ENCODE assay signal across 8 mouse cellular contexts in genomic region chr16:11456141-11456645, GRCm38 (mm10).
DNase-seq lines count a peak whose midpoint lies in the region; TF ChIP-seq lines count a peak whose summit lies in the region.

No protein-coding gene starts in this region.

- TF ChIP-seq POLR2A in myocyte (IDR thresholded peaks at IDR 0.05; ENCODE audit: insufficient read length, low read depth), result peak; percentile 48

- no peaks in the 10 kb centered on the region for H3K27me3 ChIP-seq in myocyte (ENCODE audit: control insufficient read depth, insufficient read depth, insufficient read length)

- no peak overlapping the region for H3ac ChIP-seq in myocyte (ENCODE audit: control insufficient read depth, insufficient read length)

- H3K79me2 ChIP-seq in myocyte (ENCODE audit: control insufficient read depth, insufficient read depth), result no peaks in the 10 kb centered on the region

- no peaks in the 10 kb centered on the region for H3K36me3 ChIP-seq in myocyte (ENCODE audit: control insufficient read depth, insufficient read depth)

- peak; percentile 6 to 31 for DNase-seq in spleen, postnatal 36 days (ENCODE audit: low spot score in 2 of 2)
- DNase-seq in spleen, postnatal 4 days (ENCODE audit: low spot score in 2 of 2), result no peak
- DNase-seq in brain, adult 2 months (ENCODE audit: low read depth, low spot score), result peak; percentile 71
- peak; percentile 52 to 54 for DNase-seq in layer of hippocampus, adult 8-10 months (ENCODE audit: low spot score in 2 of 2)
- DNase-seq in cerebellum, postnatal 4 days (ENCODE audit: low spot score in 2 of 2), result no peak
- no peak for DNase-seq in ovary, postnatal 14 days (ENCODE audit: low spot score)
- no peak for DNase-seq in frontal cortex, postnatal 25 days (ENCODE audit: low spot score in 2 of 2)

- no peak overlapping the region for H3K4me2 ChIP-seq in myocyte (ENCODE audit: low read depth)

- no peak overlapping the region for H3K4me3 ChIP-seq in myocyte

TF ChIP-seq in myocyte, 11 proteins besides CTCF, POLR2A, EP300 and RAD21:
- TF ChIP-seq POLR2AphosphoS2 (IDR thresholded peaks at IDR 0.05; ENCODE audit: insufficient read length, low read depth) (peak; percentile 72), REST (IDR thresholded peaks at IDR 0.05; ENCODE audit: insufficient read depth, insufficient read length) (no peak)

Comparison
In these comparisons a context has a peak if more than half of its experiments do, and no peak if none do; other contexts are left out.
1. DNase-seq: peak in spleen, postnatal 36 days (2 of 2), brain, adult 2 months (single experiment) and layer of hippocampus, adult 8-10 months (2 of 2); none in spleen, postnatal 4 days (0 of 2), cerebellum, postnatal 4 days (0 of 2), ovary, postnatal 14 days (single experiment) and frontal cortex, postnatal 25 days (0 of 2).